In genomic region chrX:21433501-21433900, GRCm38 (mm10) we compare ENCODE assay signal across 21 mouse cellular contexts. TPM values are rescaled to one million over a fixed set of nuclear protein-coding genes. Genes with fewer than 3 reads are reported as not detected.
"Had no signal": no experiment of that assay in that cellular context is flagged by ENCODE, and none has a peak within 500 bp of the region (broad histone marks: within the 10 kb centered on the region; RNA-seq: fewer than 3 reads in every experiment).

No protein-coding gene starts in this region.

- ATAC-seq: midbrain, embryonic 15.5 days had no signal

- H3K9me3 ChIP-seq: kidney, embryonic 15.5 days; liver, embryonic 13.5 days; midbrain, embryonic 12.5 days; midbrain, embryonic 15.5 days; neural tube, embryonic 12.5 days; neural tube, embryonic 15.5 days; stomach, embryonic 15.5 days had no signal

- H3K4me3 ChIP-seq: kidney, embryonic 15.5 days; left cerebral cortex, adult 2 months; liver, embryonic 13.5 days; midbrain, embryonic 12.5 days; midbrain, embryonic 15.5 days; neural tube, embryonic 12.5 days; neural tube, embryonic 15.5 days; stomach, embryonic 15.5 days had no signal

- H3K4me1 ChIP-seq: kidney, embryonic 15.5 days; liver, embryonic 13.5 days; midbrain, embryonic 12.5 days; midbrain, embryonic 15.5 days; neural tube, embryonic 12.5 days; neural tube, embryonic 15.5 days; stomach, embryonic 15.5 days had no signal

- H3K4me2 ChIP-seq: kidney, embryonic 15.5 days; liver, embryonic 13.5 days; midbrain, embryonic 12.5 days; midbrain, embryonic 15.5 days; neural tube, embryonic 12.5 days; neural tube, embryonic 15.5 days; stomach, embryonic 15.5 days had no signal

- H3K36me3 ChIP-seq: kidney, embryonic 15.5 days; liver, embryonic 13.5 days; midbrain, embryonic 12.5 days; midbrain, embryonic 15.5 days; neural tube, embryonic 12.5 days; neural tube, embryonic 15.5 days; stomach, embryonic 15.5 days had no signal

- H3K9ac ChIP-seq: kidney, embryonic 15.5 days; liver, embryonic 13.5 days; midbrain, embryonic 12.5 days; midbrain, embryonic 15.5 days; neural tube, embryonic 12.5 days; neural tube, embryonic 15.5 days; stomach, embryonic 15.5 days had no signal

- H3K27ac ChIP-seq: kidney, embryonic 15.5 days; left cerebral cortex, adult 2 months; liver, embryonic 13.5 days; midbrain, embryonic 12.5 days; midbrain, embryonic 15.5 days; neural tube, embryonic 12.5 days; neural tube, embryonic 15.5 days; stomach, embryonic 15.5 days had no signal

- H3K27me3 ChIP-seq: kidney, embryonic 15.5 days; liver, embryonic 13.5 days; midbrain, embryonic 12.5 days; midbrain, embryonic 15.5 days; neural tube, embryonic 12.5 days; neural tube, embryonic 15.5 days; stomach, embryonic 15.5 days had no signal

- DNase-seq: kidney, postnatal 10 days; kidney, postnatal 36 days; layer of hippocampus, postnatal 36 days; liver, embryonic 13.5 days; lung, adult 2 months; lung, postnatal 14 days; lung, postnatal 4 days; retina, postnatal 1 day; right cerebral cortex, postnatal 25 days; spleen, adult 18-20 months; thymus, postnatal 25 days had no signal

RNA-seq across cellular contexts. Expression of gene Agtr2, which starts 50.8 kb away (rescaled TPM):
- total RNA-seq: liver, adult 2 months; megakaryocyte progenitor cell, adult 5-6 weeks; megakaryocyte-erythroid progenitor cell, adult 5-6 weeks had no signal
- polyA plus RNA-seq: liver, adult 2 months had no signal
